Mouse (Mus musculus): ENCODE data around the gene Pltp. TPM values are rescaled to one million over a fixed set of nuclear protein-coding genes. Genes with fewer than 3 reads are reported as not detected.

The Pltp gene
- total and polyA plus RNA-seq, 3 experiments = 0.85 to 5.5 (median 0.94) TPM

GRCm38 (mm10) chr2:164823181-164823585 lies 34.3 kb downstream of the Pltp start:
- in situ Hi-C loops (cut with MboI; ENCODE audit: low pct_ligation_motif_present, low pct_unique_long_range_greater_than_20kb, low sequenced_read_pairs) = no loop called here
- peaks cover 0 to 27% of the 10 kb centered on the region in 2 experiments; a peak in 3 of 4 replicates for H3K4me1 ChIP-seq (ENCODE audit: control insufficient read depth in 1 of 2, insufficient read depth in 2 of 2)
- peak; percentile 50 for DNase-seq (ENCODE audit: extremely low read depth)
- H3K4me3 ChIP-seq (replicated peaks in 1 of 3; ENCODE audit: low read depth in 2 of 3, low read length in 2 of 3, poor library complexity in 1 of 3) = peak overlapping the region; percentile 74 to 97 (median 89)
- H3K79me2 ChIP-seq (replicated peaks; ENCODE audit: control insufficient read depth, extremely low read depth, insufficient read depth, poor library complexity, severe bottlenecking) = no peaks in the 10 kb centered on the region; the same call in 1 of the 2 replicates
- no peaks in the 10 kb centered on the region for H3K9me3 ChIP-seq (replicated peaks; ENCODE audit: low read length)
- peak overlapping the region; percentile 72 for H3K4me2 ChIP-seq (ENCODE audit: insufficient read depth, low read depth, poor library complexity, severe bottlenecking)
- H3K9ac ChIP-seq (ENCODE audit: insufficient read depth, low read depth) = peak overlapping the region; percentile 51
- H3K27ac ChIP-seq (ENCODE audit: insufficient read depth, low read depth) = peak overlapping the region; percentile 37; the same call in 1 of the 2 replicates
- H3K36me3 ChIP-seq (replicated peaks in 1 of 2; ENCODE audit: control insufficient read depth in 1 of 2, insufficient read depth in 1 of 2, low read length in 1 of 2) = peaks cover 42 to 63% of the 10 kb centered on the region in 2 experiments
- H3K27me3 ChIP-seq (replicated peaks) = no peaks in the 10 kb centered on the region
- dilution Hi-C loops (cut with MboI; ENCODE audit: extremely low pct_ligation_motif_present, extremely low pct_unique_long_range_greater_than_20kb, low sequenced_read_pairs) = no loop called here
- TF ChIP-seq POLR2AphosphoS2 (IDR thresholded peaks at IDR 0.05; ENCODE audit: low read depth, low read length) = no peak
- TF ChIP-seq TBP (conservative IDR thresholded peaks at IDR 0.05; ENCODE audit: low read depth, low read length) = no peak; the same call in 1 of the 2 replicates
- no peak for TF ChIP-seq MAX (IDR thresholded peaks at IDR 0.05; ENCODE audit: low read length)
- no peak for TF ChIP-seq TCF12 (IDR thresholded peaks at IDR 0.05; ENCODE audit: low read depth, low read length)
- no peak for TF ChIP-seq BHLHE40 (IDR thresholded peaks at IDR 0.05; ENCODE audit: low read depth, low read length)
- TF ChIP-seq MXI1 (IDR thresholded peaks at IDR 0.05; ENCODE audit: low read depth, low read length) = no peak

DNA sequence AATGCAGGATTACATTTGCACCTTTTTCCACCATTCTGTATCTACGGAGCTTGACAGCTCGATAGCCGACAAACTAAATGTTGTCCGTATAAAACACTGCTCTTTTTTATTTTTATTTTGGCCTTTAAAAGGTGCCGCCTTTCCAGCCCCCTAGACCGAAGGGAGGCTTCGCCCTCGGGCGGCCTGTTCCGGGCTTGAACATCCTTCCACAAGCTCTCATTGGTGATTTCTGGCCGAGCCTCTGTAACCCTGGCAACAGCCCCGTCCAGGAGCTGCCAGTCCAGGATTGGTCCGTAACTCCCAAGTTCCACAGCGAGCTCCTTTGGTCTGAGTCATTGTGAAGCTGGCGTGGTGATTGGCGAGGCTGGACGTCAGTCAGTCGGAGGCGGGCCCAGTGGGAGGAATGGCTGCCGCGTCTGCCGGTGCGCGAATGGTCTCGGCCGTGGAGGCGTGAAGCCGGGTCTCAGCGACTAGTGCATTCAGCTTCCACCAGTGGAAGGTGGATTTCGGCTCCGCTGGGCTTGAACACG lies 34.8 kb downstream of the Pltp start, which contains the start of gene Zswim1:
Gene Zswim1 (plus strand): TSS at position 51 of the 530 bp plus-strand sequence.
- Histone ChIP-seq H3K79me2 (replicated peaks; ENCODE audit: control insufficient read depth, extremely low read depth, insufficient read depth, poor library complexity, severe bottlenecking) (no peaks in the 10 kb centered on the region; the same call in 1 of the 2 replicates), H3K27ac (ENCODE audit: insufficient read depth, low read depth) (peak within 1 kb of the TSS; percentile 37; the same call in 1 of the 2 replicates), H3K36me3 (replicated peaks in 1 of 2; ENCODE audit: control insufficient read depth in 1 of 2, insufficient read depth in 1 of 2, low read length in 1 of 2) (peaks cover 40 to 61% of the 10 kb centered on the region in 2 experiments), H3K4me1 (ENCODE audit: control insufficient read depth in 1 of 2, insufficient read depth in 2 of 2) (peaks cover 0 to 22% of the 10 kb centered on the region in 2 experiments; a peak in 3 of 4 replicates), H3K9ac (ENCODE audit: insufficient read depth, low read depth) (peak within 1 kb of the TSS; percentile 51), H3K9me3 (replicated peaks; ENCODE audit: low read length) (no peaks in the 10 kb centered on the region), H3K4me2 (ENCODE audit: insufficient read depth, low read depth, poor library complexity, severe bottlenecking) (peak within 1 kb of the TSS; percentile 72), H3K27me3 (replicated peaks) (no peaks in the 10 kb centered on the region), H3K4me3 (replicated peaks in 1 of 3; ENCODE audit: low read depth in 2 of 3, low read length in 2 of 3, poor library complexity in 1 of 3) (peak within 1 kb of the TSS; percentile 74 to 97 (median 89))
- in situ Hi-C loops (cut with MboI; ENCODE audit: low pct_ligation_motif_present, low pct_unique_long_range_greater_than_20kb, low sequenced_read_pairs) (no loop called here), dilution Hi-C loops (cut with MboI; ENCODE audit: extremely low pct_ligation_motif_present, extremely low pct_unique_long_range_greater_than_20kb, low sequenced_read_pairs) (no loop called here)
- DNase-seq (ENCODE audit: extremely low read depth) = peak; percentile 97
- TF ChIP-seq CHD2 (IDR thresholded peaks at IDR 0.05; ENCODE audit: low read length) (peak; percentile 87), NELFE (IDR thresholded peaks at IDR 0.05; ENCODE audit: low read depth, low read length) (peak; percentile 87), GABPA (IDR thresholded peaks at IDR 0.05; ENCODE audit: insufficient replicate concordance, low read depth, low read length) (no peak), EP300 (IDR thresholded peaks at IDR 0.05; ENCODE audit: low read length) (no peak), MAFK (IDR thresholded peaks at IDR 0.05; ENCODE audit: insufficient replicate concordance, low read length) (no peak), PAX5 (IDR thresholded peaks at IDR 0.05; ENCODE audit: low read length) (no peak), TCF12 (IDR thresholded peaks at IDR 0.05; ENCODE audit: low read depth, low read length) (peak; percentile 89), MXI1 (IDR thresholded peaks at IDR 0.05; ENCODE audit: low read depth, low read length) (peak; percentile 93), ZC3H11A (IDR thresholded peaks at IDR 0.05; ENCODE audit: low read depth, low read length) (no peak), RAD21 (IDR thresholded peaks at IDR 0.05; ENCODE audit: low read depth, low read length) (no peak), ZNF384 (IDR thresholded peaks at IDR 0.05; ENCODE audit: low read depth, low read length) (no peak), KAT2A (IDR thresholded peaks at IDR 0.05; ENCODE audit: insufficient replicate concordance, low read length) (0 out of 2 replicates have a peak, but pooled peaks have one; percentile 17), TBP (conservative IDR thresholded peaks at IDR 0.05; ENCODE audit: low read depth, low read length) (peak; percentile 48; the same call in 1 of the 2 replicates), USF1 (IDR thresholded peaks at IDR 0.05; ENCODE audit: low read depth, low read length) (no peak), CTCF (conservative IDR thresholded peaks at IDR 0.05 in 1 of 2, IDR thresholded peaks at IDR 0.05 in 1 of 2; ENCODE audit: low read depth in 2 of 2, low read length in 2 of 2) (0 out of 4 replicates have a peak, but pooled peaks of 1 of the 2 experiments have one; percentile 4), E2F4 (IDR thresholded peaks at IDR 0.05; ENCODE audit: insufficient replicate concordance, low read depth, low read length) (no peak), SMC3 (IDR thresholded peaks at IDR 0.05; ENCODE audit: low read depth, low read length) (no peak), MAX (IDR thresholded peaks at IDR 0.05; ENCODE audit: low read length) (no peak; the same call in 1 of the 2 replicates), IRF4 (IDR thresholded peaks at IDR 0.05; ENCODE audit: low read depth, low read length) (peak; percentile 89), ZMIZ1 (IDR thresholded peaks at IDR 0.05; ENCODE audit: low read depth, low read length) (peak; percentile 76; the same call in 1 of the 2 replicates), MAZ (IDR thresholded peaks at IDR 0.05; ENCODE audit: low read depth, low read length) (no peak), SIN3A (IDR thresholded peaks at IDR 0.05; ENCODE audit: low read length) (peak; percentile 73; the same call in 1 of the 2 replicates), BHLHE40 (IDR thresholded peaks at IDR 0.05; ENCODE audit: low read depth, low read length) (no peak), POLR2AphosphoS2 (IDR thresholded peaks at IDR 0.05; ENCODE audit: low read depth, low read length) (peak; percentile 67; the same call in 1 of the 2 replicates), HCFC1 (IDR thresholded peaks at IDR 0.05; ENCODE audit: low read depth, low read length) (peak; percentile 64), JUN (IDR thresholded peaks at IDR 0.05; ENCODE audit: insufficient read depth, low read depth, low read length) (peak; percentile 49), POLR2A (IDR thresholded peaks at IDR 0.05; ENCODE audit: low read depth, low read length) (peak; percentile 94), JUND (conservative IDR thresholded peaks at IDR 0.05; ENCODE audit: low read depth, low read length) (peak; percentile 74), UBTF (IDR thresholded peaks at IDR 0.05; ENCODE audit: low read depth, low read length) (no peak), ELF1 (IDR thresholded peaks at IDR 0.05; ENCODE audit: low read depth, low read length) (peak; percentile 79), MYC (IDR thresholded peaks at IDR 0.05; ENCODE audit: low read depth, low read length) (no peak)
